In the genomic region with DNA sequence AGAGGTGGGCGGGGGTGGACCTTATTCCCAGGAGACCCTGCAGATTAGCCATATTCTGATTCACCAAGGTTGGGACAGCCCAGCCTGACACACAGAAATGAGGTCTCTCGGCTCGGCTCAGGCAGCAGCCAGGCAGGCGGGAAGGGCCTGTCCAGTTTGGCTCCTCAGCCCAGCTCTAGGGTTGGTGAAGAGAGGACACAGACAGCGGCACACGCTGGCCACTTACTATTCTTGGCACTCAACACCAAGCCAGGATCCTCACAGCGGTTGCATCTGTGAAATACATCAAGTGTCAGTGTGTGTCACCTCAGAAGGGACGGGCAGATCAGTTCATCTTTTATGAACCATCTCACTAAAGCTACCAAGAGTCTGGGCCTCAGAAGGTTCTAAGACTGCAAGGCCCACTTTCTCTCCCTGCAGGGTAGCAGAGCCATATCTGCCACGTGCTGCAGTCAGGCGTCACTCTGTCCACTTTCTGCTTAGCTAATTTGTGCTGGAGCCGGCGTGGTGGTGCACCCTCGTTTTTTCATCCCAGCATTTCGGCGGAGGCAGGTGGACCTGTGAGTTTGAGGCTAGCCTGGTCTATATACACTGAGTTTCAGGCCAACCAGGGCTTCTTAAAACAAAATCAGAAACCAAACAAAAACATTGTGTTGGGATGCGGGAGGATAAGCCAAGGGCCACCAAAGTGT, we compare ENCODE assay signal across 9 mouse cellular contexts. TPM values are rescaled to one million over a fixed set of nuclear protein-coding genes. Genes with fewer than 3 reads are reported as not detected.
DNase-seq lines count a peak whose midpoint lies in the region; ATAC-seq and TF ChIP-seq lines count a peak whose summit lies in the region.
"Had no signal": no experiment of that assay in that cellular context is flagged by ENCODE, and none has a peak within 500 bp of the region (broad histone marks: within the 10 kb centered on the region; RNA-seq: fewer than 3 reads in every experiment).

No protein-coding gene starts in this region.

- H3K4me2 ChIP-seq in limb, embryonic 15.5 days = peak overlapping the region; percentile 67
- peak overlapping the region; percentile 75 for H3K4me2 ChIP-seq in stomach, postnatal 0 days (replicated peaks; ENCODE audit: low read depth)

- peak overlapping the region; percentile 47 for H3K4me3 ChIP-seq in limb, embryonic 15.5 days
- H3K4me3 ChIP-seq in stomach, postnatal 0 days (ENCODE audit: low read depth, low read length) = peak overlapping the region; percentile 49

- H3K27me3 ChIP-seq in limb, embryonic 15.5 days = no peaks in the 10 kb centered on the region
- no peaks in the 10 kb centered on the region for H3K27me3 ChIP-seq in stomach, postnatal 0 days (ENCODE audit: control insufficient read depth, insufficient read depth, low read length)

- DNase-seq in heart, adult 18-20 months = peak; percentile 29 to 31
- no peak for DNase-seq in heart, postnatal 14 days
- peak; percentile 61 for DNase-seq in brain, adult 2 months (ENCODE audit: low read depth, low spot score)
- DNase-seq in gastrocnemius, postnatal 36 days = peak; percentile 28 to 37
- no peak for DNase-seq in stomach, postnatal 0 days (ENCODE audit: low spot score)
- DNase-seq in layer of hippocampus, adult 9-10 months (ENCODE audit: low spot score) = no peak
- no peak for DNase-seq in right cerebral cortex, adult 2 months (ENCODE audit: low spot score in 2 of 2)

- peaks cover 14% of the 10 kb centered on the region for H3K36me3 ChIP-seq in limb, embryonic 15.5 days
- no peaks in the 10 kb centered on the region; the same call in 1 of the 2 replicates for H3K36me3 ChIP-seq in stomach, postnatal 0 days (ENCODE audit: control insufficient read depth, insufficient read depth, low read length)

- no peak for TF ChIP-seq CTCF in stomach, postnatal 0 days (IDR thresholded peaks at IDR 0.05; ENCODE audit: low read depth)

- H3K9ac ChIP-seq in limb, embryonic 15.5 days = peak overlapping the region; percentile 60; the same call in 1 of the 2 replicates
- peak overlapping the region; percentile 70 for H3K9ac ChIP-seq in stomach, postnatal 0 days (ENCODE audit: low read length)

- H3K27ac ChIP-seq in limb, embryonic 15.5 days = peak overlapping the region; percentile 95
- no peak overlapping the region for H3K27ac ChIP-seq in stomach, postnatal 0 days (replicated peaks)

- intact Hi-C loops in heart, postnatal 14 days (cut with DNase I) = no loop called here
- intact Hi-C loops in gastrocnemius, postnatal 36 days (cut with DNase I) = loop anchor here (1.0 kb wide), 1 partner anchor 56 kb away; no protein-coding TSS in a partner anchor

- peaks cover 35% of the 10 kb centered on the region for H3K4me1 ChIP-seq in limb, embryonic 15.5 days
- H3K4me1 ChIP-seq in stomach, postnatal 0 days (replicated peaks; ENCODE audit: control insufficient read depth, insufficient read depth) = peaks cover 5% of the 10 kb centered on the region; the same call in 1 of the 2 replicates

- WGBS in limb, embryonic 15.5 days = 72% methylated on average over 16 of the region's 16 CpGs
- WGBS in stomach, postnatal 0 days = 71% methylated on average over 16 of the region's 16 CpGs

- no peaks in the 10 kb centered on the region for H3K9me3 ChIP-seq in limb, embryonic 15.5 days
- no peaks in the 10 kb centered on the region for H3K9me3 ChIP-seq in stomach, postnatal 0 days (ENCODE audit: control insufficient read depth, low read length)
- H3K9me3 ChIP-seq: G1E had no signal

- no peak for TF ChIP-seq EP300 in stomach, postnatal 0 days (optimal IDR thresholded peaks at IDR 0.05)

- no peak for ATAC-seq in limb, embryonic 15.5 days (ENCODE audit: insufficient number of reproducible peaks, low FRiP score, low TSS enrichment, low read depth)
- no peak for ATAC-seq in stomach, postnatal 0 days (ENCODE audit: low FRiP score, low TSS enrichment)

RNA-seq across cellular contexts. Expression of gene Tmem209, which starts 50.4 kb away (rescaled TPM):
- 1 to 10 TPM; 8.5 to 8.6 TPM for total RNA-seq in heart, adult 18-20 months (2021)
- total RNA-seq in heart, postnatal 14 days (2021) = 1 to 10 TPM; 6.9 to 7.6 TPM
- 10 to 100 TPM in 1 of 2 experiments, 1 to 10 TPM in 1; 6.7 to 10.2 TPM for total RNA-seq in gastrocnemius, postnatal 36 days (2021)
- 28.0 and 28.1 TPM in 2 replicates for polyA plus RNA-seq in limb, embryonic 15.5 days (2015; fragmentation: Nextera tagmentation; extraction: Ambion mirVana)
- 13.0 and 13.7 TPM in 2 replicates for polyA plus RNA-seq in stomach, postnatal 0 days (2015; fragmentation: Nextera tagmentation; extraction: Ambion mirVana)

RNA-seq across cellular contexts. Expression of gene Ssmem1, which starts 50.4 kb away (rescaled TPM):
- total RNA-seq in heart, adult 18-20 months (2021) = under 1 TPM in 1 of 2 experiments, not detected in 1; 0.41 TPM
- under 1 TPM in 1 of 2 experiments, not detected in 1; 0.24 TPM for total RNA-seq in heart, postnatal 14 days (2021)
- under 1 TPM; 0.23 to 0.25 TPM for total RNA-seq in gastrocnemius, postnatal 36 days (2021)
- 0.14 TPM in 1 of 2 replicates, not detected in the other for polyA plus RNA-seq in limb, embryonic 15.5 days (2015; fragmentation: Nextera tagmentation; extraction: Ambion mirVana)
- polyA plus RNA-seq in stomach, postnatal 0 days (2015; fragmentation: Nextera tagmentation; extraction: Ambion mirVana) = not detected in 2 replicates
- polyA plus RNA-seq: G1E had no signal

RNA-seq across cellular contexts. Expression of gene Klhdc10, which starts 57.5 kb away (rescaled TPM):
- total RNA-seq in heart, adult 18-20 months (2021) = 10 to 100 TPM; 42.6 to 42.8 TPM
- total RNA-seq in heart, postnatal 14 days (2021) = 10 to 100 TPM; 58.4 to 60.8 TPM
- total RNA-seq in gastrocnemius, postnatal 36 days (2021) = 10 to 100 TPM; 40.7 to 43.4 TPM
- 19.5 and 25.5 TPM in 2 replicates for polyA plus RNA-seq in limb, embryonic 15.5 days (2015; fragmentation: Nextera tagmentation; extraction: Ambion mirVana)
- 6.0 and 6.3 TPM in 2 replicates for polyA plus RNA-seq in stomach, postnatal 0 days (2015; fragmentation: Nextera tagmentation; extraction: Ambion mirVana)

Comparison
In these comparisons a context has a peak if more than half of its experiments do, and no peak if none do; other contexts are left out.
1. DNase-seq: peak in heart, adult 18-20 months (2 of 2), brain, adult 2 months (single experiment) and gastrocnemius, postnatal 36 days (2 of 2); none in heart, postnatal 14 days (0 of 2), stomach, postnatal 0 days (single experiment), layer of hippocampus, adult 9-10 months (single experiment) and right cerebral cortex, adult 2 months (0 of 2).